ENCODE assay signal across 9 mouse cellular contexts in the genomic region with DNA sequence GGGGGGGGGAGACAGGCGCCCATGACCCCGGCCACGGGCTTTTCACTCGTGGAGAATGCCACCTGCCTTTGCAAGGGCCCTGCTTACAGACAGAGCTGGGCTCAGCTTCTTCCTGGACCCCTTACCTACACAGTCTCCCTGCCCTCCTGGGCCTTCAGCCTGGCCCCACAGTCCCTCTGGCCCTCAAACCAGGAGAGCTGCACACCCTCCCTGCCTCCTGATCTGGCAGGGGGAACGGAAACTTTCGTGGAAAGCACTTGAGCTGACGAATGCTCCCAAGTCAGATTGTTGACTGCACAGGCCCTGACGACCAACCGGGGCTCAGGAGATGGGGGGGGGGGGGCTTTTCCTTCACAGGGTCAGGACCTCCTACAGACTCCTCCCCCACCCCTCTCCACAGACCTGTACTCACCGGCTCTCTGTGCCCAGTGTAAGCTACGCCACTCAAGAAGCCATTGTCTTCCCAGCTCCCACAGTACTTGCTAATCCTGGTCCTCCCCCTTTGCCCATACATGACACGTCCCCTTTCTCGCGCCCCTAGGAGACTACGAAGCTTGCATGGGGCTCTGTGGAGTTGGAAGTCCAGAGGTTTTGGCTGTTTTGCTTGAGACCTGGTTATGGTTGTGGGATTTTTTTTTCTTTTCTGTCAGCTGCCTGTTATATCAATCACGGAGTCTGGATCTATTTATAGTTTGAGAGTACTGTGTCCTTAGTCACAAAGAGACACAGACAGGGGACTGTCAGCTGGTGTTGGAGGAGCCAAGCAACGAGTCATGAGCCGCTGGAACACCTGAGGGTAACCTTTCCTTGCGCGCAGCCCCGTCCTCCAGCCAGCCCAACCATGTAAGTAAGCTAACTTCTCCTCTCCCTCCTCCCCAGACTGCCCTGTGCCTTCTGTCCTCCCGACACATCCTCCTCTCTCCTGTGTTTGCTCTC. TPM values are rescaled to one million over a fixed set of nuclear protein-coding genes. Genes with fewer than 3 reads are reported as not detected.
A peak's percentile ranks its signal among the peaks of the same experiment; 100 is the strongest.
DNase-seq lines count a peak whose midpoint lies in the region; ATAC-seq and TF ChIP-seq lines count a peak whose summit lies in the region.
"Had no signal": no experiment of that assay in that cellular context is flagged by ENCODE, and none has a peak within 500 bp of the region (broad histone marks: within the 10 kb centered on the region; RNA-seq: fewer than 3 reads in every experiment).

TSS of gene Esrrb (plus strand) at position 422 of the 936 bp plus-strand sequence.

- ATAC-seq in heart, embryonic 12.5 days (ENCODE audit: insufficient number of reproducible peaks, low FRiP score), result peak; percentile 72
- ATAC-seq in kidney, embryonic 16.5 days (ENCODE audit: low FRiP score, low TSS enrichment), result 0 out of 2 replicates have a peak, but pooled peaks have one; percentile 27
- ATAC-seq: Patski had no signal

- no peak for TF ChIP-seq EP300 in ES-Bruce4 (IDR thresholded peaks at IDR 0.05; ENCODE audit: insufficient read depth, low read depth, low read length)

- no peak within 1 kb of the TSS for H3K27ac ChIP-seq in ES-Bruce4 (ENCODE audit: insufficient read depth, low read length)
- peak within 1 kb of the TSS; percentile 86 for H3K27ac ChIP-seq in heart, embryonic 12.5 days (ENCODE audit: poor library complexity, severe bottlenecking)
- H3K27ac ChIP-seq in kidney, embryonic 16.5 days (ENCODE audit: low read length), result no peak within 1 kb of the TSS

- no peak for TF ChIP-seq POLR2A in ES-Bruce4 (IDR thresholded peaks at IDR 0.05; ENCODE audit: insufficient read depth, low read length)

- H3K27me3 ChIP-seq in ES-Bruce4 (ENCODE audit: control insufficient read depth, insufficient read depth, low read length, poor library complexity, severe bottlenecking), result no peaks in the 10 kb centered on the region
- 0 out of 2 replicates have a peak, but pooled peaks cover 5% of the 10 kb centered on the region for H3K27me3 ChIP-seq in heart, embryonic 12.5 days (replicated peaks)
- no peaks in the 10 kb centered on the region for H3K27me3 ChIP-seq in kidney, embryonic 16.5 days (ENCODE audit: insufficient read depth, low read length)

- peaks cover 2% of the 10 kb centered on the region for H3K4me1 ChIP-seq in ES-Bruce4 (ENCODE audit: control insufficient read depth, insufficient read depth, low read length)
- H3K4me1 ChIP-seq in heart, embryonic 12.5 days (replicated peaks), result peaks cover 40% of the 10 kb centered on the region
- no peaks in the 10 kb centered on the region for H3K4me1 ChIP-seq in kidney, embryonic 16.5 days (ENCODE audit: insufficient read depth, low read length)

- TF ChIP-seq CTCF in ES-Bruce4 (IDR thresholded peaks at IDR 0.05; ENCODE audit: low read depth, low read length), result no peak

- WGBS in heart, embryonic 12.5 days, result 19% methylated on average over 22 of the region's 22 CpGs
- WGBS in kidney, embryonic 16.5 days, result 39% methylated on average over 22 of the region's 22 CpGs

- DNase-seq in R1 (ENCODE audit: low read depth, low spot score), result peak; percentile 34
- DNase-seq in thymus, postnatal 14 days, result no peak
- DNase-seq in right cerebral cortex, postnatal 14 days, result no peak
- no peak for DNase-seq in layer of hippocampus, postnatal 36 days

- H3K9ac ChIP-seq in ES-Bruce4 (ENCODE audit: low read depth, poor library complexity, severe bottlenecking), result no peak within 1 kb of the TSS
- H3K9ac ChIP-seq in heart, embryonic 12.5 days, result peak within 1 kb of the TSS; percentile 55
- H3K9ac ChIP-seq in kidney, embryonic 16.5 days (replicated peaks; ENCODE audit: low read length), result no peak within 1 kb of the TSS

- peak within 1 kb of the TSS; percentile 68 for H3K4me2 ChIP-seq in heart, embryonic 12.5 days
- H3K4me2 ChIP-seq in kidney, embryonic 16.5 days (replicated peaks; ENCODE audit: low read depth, low read length), result no peak within 1 kb of the TSS

- H3K4me3 ChIP-seq in ES-Bruce4 (ENCODE audit: low read depth, low read length), result no peak within 1 kb of the TSS
- peak within 1 kb of the TSS; percentile 43 for H3K4me3 ChIP-seq in heart, embryonic 12.5 days
- H3K4me3 ChIP-seq in kidney, embryonic 16.5 days (ENCODE audit: low read length), result no peak within 1 kb of the TSS
- H3K4me3 ChIP-seq: myocyte had no signal

- no peaks in the 10 kb centered on the region for H3K9me3 ChIP-seq in ES-Bruce4 (replicated peaks; ENCODE audit: control insufficient read depth, insufficient read depth, low read length, poor library complexity, severe bottlenecking)
- no peaks in the 10 kb centered on the region for H3K9me3 ChIP-seq in heart, embryonic 12.5 days (replicated peaks)
- no peaks in the 10 kb centered on the region for H3K9me3 ChIP-seq in kidney, embryonic 16.5 days (ENCODE audit: low read length)

- H3K36me3 ChIP-seq in ES-Bruce4 (ENCODE audit: control insufficient read depth, insufficient read depth, low read length, poor library complexity, severe bottlenecking), result no peaks in the 10 kb centered on the region
- H3K36me3 ChIP-seq in heart, embryonic 12.5 days, result no peaks in the 10 kb centered on the region
- H3K36me3 ChIP-seq in kidney, embryonic 16.5 days (ENCODE audit: insufficient read depth, low read length), result no peaks in the 10 kb centered on the region

RNA-seq across cellular contexts. Expression of gene Esrrb, which starts in this region (rescaled TPM):
- 149 and 152 TPM in 2 replicates for polyA plus RNA-seq in ES-Bruce4 (2011; ENCODE audit: insufficient read depth, insufficient read length, low read depth, missing spikeins)
- polyA plus RNA-seq in heart, embryonic 12.5 days (2016; fragmentation: Nextera tagmentation; extraction: Ambion mirVana), result 2.8 and 3.5 TPM in 2 replicates
- polyA plus RNA-seq in kidney, embryonic 16.5 days (2015; fragmentation: Nextera tagmentation; extraction: Ambion mirVana), result 0.77 and 0.96 TPM in 2 replicates
- total RNA-seq in layer of hippocampus, postnatal 36 days (2021), result 1 to 10 TPM; 1.3 to 1.6 TPM

Comparison
In these comparisons a context has a peak if more than half of its experiments do, and no peak if none do; other contexts are left out.
1. RNA of gene Esrrb (polyA plus RNA-seq): 149 to 152 TPM in ES-Bruce4; 2.8 to 3.5 TPM in heart, embryonic 12.5 days and 0.77 to 0.96 TPM in kidney, embryonic 16.5 days; every median in the first group is over 10 times any median in the second.
2. Peak in ATAC-seq in kidney, embryonic 16.5 days; RNA of the gene not detected or under 1 TPM.